Mouse (Mus musculus) stomach, embryonic 14.5 days (tissue): Measurements from ENCODE around the gene Igfbp6. TPM values are rescaled to one million over a fixed set of nuclear protein-coding genes. Genes with fewer than 3 reads are reported as not detected.

ENCODE experiments used
- ATAC-seq: fragments of 200-750 bp; cut with Nextera tagmentation; 2 replicates; pipeline ENCODE4 v1.8.0; 2017; ENCODE audit warnings: low read depth, moderate TSS enrichment; ENCODE audit not compliant: insufficient number of reproducible peaks, insufficient read depth, low FRiP score
- H3K27ac ChIP-seq: fragments of 300-500 bp; sonication (generic); 2 replicates; pipeline ENCODE4 v1.5.1; 2014; ENCODE audit warnings: mild to moderate bottlenecking, low read length, moderate library complexity, mixed read lengths
- H3K27me3 ChIP-seq: fragments of 300-500 bp; sonication (generic); 2 replicates; pipeline ENCODE4 v1.6.1; 2014; ENCODE audit warnings: low read length, control low read depth, mixed read lengths; ENCODE audit not compliant: control insufficient read depth, insufficient read depth
- H3K36me3 ChIP-seq: fragments of 300-500 bp; sonication (generic); 2 replicates; pipeline ENCODE4 v1.6.1; 2014; ENCODE audit warnings: mild to moderate bottlenecking, control low read depth, low read length, moderate library complexity, mixed read lengths; ENCODE audit not compliant: control insufficient read depth, insufficient read depth
- H3K4me1 ChIP-seq: fragments of 300-500 bp; sonication (generic); 2 replicates; pipeline ENCODE4 v1.6.1; 2014; ENCODE audit warnings: low read length, control low read depth, mixed read lengths; ENCODE audit not compliant: control insufficient read depth, insufficient read depth
- H3K4me2 ChIP-seq: fragments of 300-500 bp; sonication (generic); replicated peaks from 2 replicates; pipeline ENCODE4 v1.6.1; 2014; ENCODE audit warnings: low read depth, low read length, control low read depth
- H3K4me3 ChIP-seq: fragments of 300-500 bp; sonication (generic); 2 replicates; pipeline ENCODE4 v1.5.1; 2014; ENCODE audit warnings: low read depth, low read length, control low read depth
- H3K9ac ChIP-seq: fragments of 300-500 bp; sonication (generic); replicated peaks from 2 replicates; pipeline ENCODE4 v1.6.1; 2014; ENCODE audit warnings: low read depth, mild to moderate bottlenecking, control low read depth, low read length, moderate library complexity, mixed read lengths
- H3K9me3 ChIP-seq: fragments of 300-500 bp; sonication (generic); 2 replicates; pipeline ENCODE4 v1.6.1; 2016; ENCODE audit warnings: low read depth, low read length, control low read depth; ENCODE audit not compliant: control insufficient read depth
- WGBS: fragments of 180-500 bp; shearing (Covaris S2); extraction: QIAGEN DNeasy Blood & Tissue Kit; methylation state at CpG from one replicate; pipeline ENCODE4 v1.1.7; 2014; 5-methylcytosine and 5-hydroxymethylcytosine counted together
- polyA plus RNA-seq: library from polyadenylated mRNA; unstranded; fragments of >200 nt; fragmentation: Nextera tagmentation; extraction: Ambion mirVana; gene quantifications from 2 replicates; pipeline ENCODE4 v1.2.1, GENCODE M21; 2014

Gene Igfbp6
- polyA plus RNA-seq, 1 experiment from 2014 or later, result 13.1 TPM

DNA sequence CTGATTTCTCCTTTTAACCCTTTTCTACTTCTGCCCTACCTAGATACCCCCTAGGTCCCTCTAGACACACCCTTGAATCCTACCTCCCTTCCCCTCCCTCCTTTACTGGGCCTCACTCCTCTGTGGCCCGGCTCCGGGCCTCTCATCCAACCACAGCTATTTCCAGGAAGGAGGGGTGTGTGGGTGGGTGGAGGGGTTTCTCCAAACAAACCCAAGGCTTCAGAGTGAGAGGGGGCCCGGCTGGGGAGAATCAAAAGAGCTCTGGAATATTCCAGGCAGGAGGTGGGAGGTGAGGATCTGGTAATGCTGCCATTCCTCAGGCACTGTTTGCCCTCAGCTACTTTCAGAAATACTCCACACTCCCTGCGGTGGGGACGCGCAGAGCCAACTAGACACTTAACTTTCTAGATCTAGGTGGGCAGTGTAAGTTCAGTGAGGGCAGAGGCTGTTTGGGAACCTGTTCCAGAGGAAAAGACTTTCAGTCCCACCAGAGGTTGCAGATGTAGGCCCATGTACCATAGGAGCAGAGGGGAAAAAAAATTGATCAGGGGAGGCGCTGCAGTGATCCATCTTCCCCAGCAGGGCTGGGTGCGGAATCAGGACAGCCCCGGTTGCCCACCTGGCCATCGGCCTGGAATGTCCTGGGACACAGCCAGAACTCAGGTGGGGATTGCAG lies 43.0 kb upstream of the Igfbp6 start:
- ATAC-seq, result peak; percentile 60
- Histone ChIP-seq H3K9ac (peak overlapping the region; percentile 65; the same call in 1 of the 2 replicates), H3K36me3 (peaks cover 17% of the 10 kb centered on the region; the same call in 1 of the 2 replicates), H3K9me3 (no peaks in the 10 kb centered on the region), H3K27ac (peak overlapping the region; percentile 99), H3K4me2 (peak overlapping the region; percentile 84), H3K4me1 (peaks cover 68% of the 10 kb centered on the region), H3K4me3 (peak overlapping the region; percentile 61), H3K27me3 (no peaks in the 10 kb centered on the region)
- WGBS, result 11% methylated on average over 10 of the region's 10 CpGs

DNA sequence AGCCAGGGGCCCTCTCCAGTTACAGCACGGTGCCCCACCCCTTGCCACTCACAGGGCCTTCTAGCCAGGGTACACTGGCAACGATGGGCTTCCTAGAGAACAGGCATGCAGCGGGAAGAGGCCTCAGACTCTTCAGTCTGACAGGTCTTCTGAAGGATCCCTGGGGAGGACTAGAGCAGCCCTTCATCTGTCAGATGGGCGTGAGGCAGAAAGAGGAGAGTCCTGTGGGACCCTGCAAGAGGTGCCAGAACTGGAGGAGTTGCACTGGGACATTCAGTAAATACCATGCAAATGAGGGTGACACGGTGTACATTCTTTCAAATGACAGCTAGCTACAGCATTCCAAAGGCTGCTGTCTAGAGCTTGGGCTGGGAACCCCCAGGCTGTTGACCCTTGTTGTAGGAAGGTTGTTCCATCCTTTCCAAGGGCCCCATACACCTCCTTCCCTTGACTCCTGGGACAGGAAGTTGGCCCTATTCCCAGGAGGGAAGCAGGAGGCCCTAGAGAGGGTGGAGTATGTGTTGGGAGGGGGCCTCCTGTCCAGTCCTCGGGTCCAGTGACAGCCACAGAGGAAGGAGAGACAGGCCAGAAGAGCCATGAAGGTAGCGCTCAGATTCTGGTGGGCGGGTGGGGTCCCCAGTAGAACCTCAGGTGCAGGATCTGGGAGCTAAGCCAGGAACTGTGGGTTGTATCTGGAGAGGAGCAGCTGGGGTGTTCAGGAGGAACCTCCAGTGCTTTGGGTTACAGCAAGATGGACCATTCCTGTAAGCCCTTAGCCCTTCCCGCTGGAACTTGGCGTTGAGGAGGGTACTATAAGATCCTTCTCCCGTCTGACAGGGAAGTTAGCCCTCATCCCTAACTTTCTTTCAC lies 42.3 kb upstream of the Igfbp6 start:
- peak overlapping the region; percentile 99 for H3K27ac ChIP-seq
- WGBS, result 16% methylated on average over 11 of the region's 11 CpGs
- peak; percentile 10; the same call in 1 of the 2 replicates for ATAC-seq
- peak overlapping the region; percentile 84 for H3K4me2 ChIP-seq
- H3K9me3 ChIP-seq, result no peaks in the 10 kb centered on the region
- peaks cover 19% of the 10 kb centered on the region; the same call in 1 of the 2 replicates for H3K36me3 ChIP-seq
- H3K9ac ChIP-seq, result peak overlapping the region; percentile 58; the same call in 1 of the 2 replicates
- H3K27me3 ChIP-seq, result no peaks in the 10 kb centered on the region
- H3K4me1 ChIP-seq, result peaks cover 75% of the 10 kb centered on the region
- peak overlapping the region; percentile 61 for H3K4me3 ChIP-seq

DNA sequence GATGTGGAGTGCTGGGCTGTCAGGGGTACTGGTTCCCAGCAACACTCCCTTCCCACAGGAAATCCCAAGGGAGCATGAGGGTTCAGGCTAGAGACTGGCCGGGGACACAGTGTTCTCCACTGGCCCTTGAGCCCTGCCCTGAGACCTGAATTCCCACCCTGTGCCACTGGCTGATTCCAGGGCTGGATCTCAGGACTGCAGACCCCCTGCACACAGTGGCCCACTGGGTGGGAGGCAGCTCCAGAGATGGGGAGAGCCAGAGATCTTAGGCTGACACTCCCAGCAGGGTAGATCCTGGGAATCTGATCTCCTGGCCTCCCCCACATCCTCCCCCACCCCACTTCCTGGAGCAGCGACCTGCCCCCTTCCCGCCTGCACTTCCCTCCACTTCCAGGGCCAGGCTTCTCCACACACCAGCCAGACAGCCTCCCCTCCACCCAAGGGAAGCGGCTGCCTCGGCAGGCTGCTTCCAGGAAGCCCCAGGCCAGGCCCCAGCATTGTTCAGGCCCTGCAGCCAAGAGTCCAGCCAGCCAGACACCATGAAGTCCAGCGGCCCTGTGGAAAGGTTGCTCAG lies 41.5 kb upstream of the Igfbp6 start:
- Histone ChIP-seq H3K36me3 (peaks cover 16% of the 10 kb centered on the region; the same call in 1 of the 2 replicates), H3K9ac (peak overlapping the region; percentile 58; the same call in 1 of the 2 replicates), H3K9me3 (no peaks in the 10 kb centered on the region), H3K4me3 (peak overlapping the region; percentile 61), H3K27ac (peak overlapping the region; percentile 99), H3K27me3 (no peaks in the 10 kb centered on the region), H3K4me1 (peaks cover 78% of the 10 kb centered on the region), H3K4me2 (peak overlapping the region; percentile 84)
- no peak for ATAC-seq
- WGBS, result 13% methylated on average over 6 of the region's 6 CpGs

DNA sequence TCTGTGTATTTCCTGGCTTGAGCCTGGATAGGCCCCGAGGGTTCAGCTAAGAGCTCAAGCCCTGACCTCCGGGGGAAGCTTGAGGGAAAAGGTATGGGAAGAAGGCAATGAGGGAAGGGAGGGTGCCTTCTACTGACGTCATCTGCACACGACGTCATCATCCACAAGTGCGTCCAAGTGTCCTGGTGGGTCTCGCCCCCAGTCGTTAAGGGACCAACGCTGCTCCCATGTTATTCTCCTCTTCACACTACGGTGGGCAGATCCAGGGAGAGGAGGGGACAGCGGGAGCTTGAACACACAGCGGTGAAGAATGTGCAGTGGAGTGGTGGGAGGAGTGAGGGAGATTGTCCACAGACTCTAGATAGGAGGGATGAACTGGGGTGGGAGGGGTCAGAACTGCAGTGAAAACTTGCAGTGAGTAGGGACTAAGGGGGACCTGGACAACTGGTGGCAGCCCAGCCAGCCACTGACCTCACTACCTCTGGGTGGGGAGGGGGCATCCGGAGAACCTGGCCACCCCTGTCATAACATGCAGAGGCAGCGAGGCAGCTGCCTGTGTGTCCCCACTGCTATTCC lies 40.7 kb upstream of the Igfbp6 start:
- Histone ChIP-seq H3K4me2 (peak overlapping the region; percentile 84), H3K9me3 (no peaks in the 10 kb centered on the region), H3K4me1 (peaks cover 74% of the 10 kb centered on the region), H3K9ac (peak overlapping the region; percentile 58; the same call in 1 of the 2 replicates), H3K36me3 (peaks cover 21% of the 10 kb centered on the region; the same call in 1 of the 2 replicates), H3K4me3 (peak overlapping the region; percentile 61), H3K27ac (peak overlapping the region; percentile 99), H3K27me3 (no peaks in the 10 kb centered on the region)
- no peak for ATAC-seq
- WGBS, result 9% methylated on average over 14 of the region's 14 CpGs

DNA sequence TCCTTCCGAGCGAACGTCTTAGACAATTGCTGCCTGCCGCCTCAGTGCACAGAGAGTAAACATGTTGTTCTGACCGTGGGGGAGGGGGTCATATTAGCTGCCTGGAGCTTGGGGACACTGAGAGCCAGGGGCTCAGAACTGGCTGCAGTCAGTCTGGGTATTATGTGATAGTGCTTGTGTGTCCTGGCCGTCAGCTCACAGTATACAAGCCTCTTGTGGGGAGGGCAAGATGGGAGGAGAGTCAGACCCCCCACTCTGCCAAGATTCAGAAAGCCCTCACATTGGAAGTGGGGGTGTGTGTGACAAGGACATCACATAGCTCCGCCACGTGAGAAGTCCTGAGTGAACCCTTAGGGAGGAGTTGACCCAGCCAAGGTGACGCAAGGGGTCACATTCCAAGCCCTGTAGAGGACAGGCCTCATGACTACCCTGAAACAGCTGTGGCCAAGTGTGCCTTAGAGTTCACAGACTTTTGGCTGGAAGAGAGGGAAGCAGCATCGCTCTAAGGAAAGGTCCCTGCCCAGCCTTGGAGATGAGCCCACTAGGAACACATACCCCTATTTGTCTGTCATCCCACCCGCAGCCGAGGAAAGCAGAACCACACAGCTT lies 40.1 kb upstream of the Igfbp6 start:
- Histone ChIP-seq H3K9ac (peak overlapping the region; percentile 58; the same call in 1 of the 2 replicates), H3K36me3 (peaks cover 26% of the 10 kb centered on the region; the same call in 1 of the 2 replicates), H3K27me3 (no peaks in the 10 kb centered on the region), H3K9me3 (no peaks in the 10 kb centered on the region), H3K4me3 (peak overlapping the region; percentile 61), H3K4me1 (peaks cover 70% of the 10 kb centered on the region), H3K4me2 (peak overlapping the region; percentile 84), H3K27ac (peak overlapping the region; percentile 99)
- ATAC-seq, result no peak
- 21% methylated on average over 12 of the region's 12 CpGs for WGBS

DNA sequence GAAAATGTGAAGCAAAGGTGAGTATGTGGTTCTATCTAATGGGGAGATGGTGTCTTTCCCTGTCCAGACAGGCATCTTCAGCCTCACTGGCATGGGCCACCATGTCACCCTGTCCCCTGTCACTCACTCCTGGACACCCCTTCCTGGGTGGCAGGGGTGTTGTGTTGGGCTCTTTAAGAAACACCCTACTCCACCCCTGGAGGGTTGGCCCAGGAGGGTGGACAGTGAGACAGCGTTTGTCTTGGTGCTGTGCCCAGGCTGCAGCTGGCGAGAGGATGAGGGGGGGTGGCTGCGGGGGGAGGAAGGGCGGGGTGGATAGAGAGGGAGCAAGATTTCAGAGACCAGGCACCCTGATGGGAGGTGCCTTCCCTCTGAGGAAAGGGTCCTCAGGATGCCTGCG lies 38.8 kb upstream of the Igfbp6 start:
- Histone ChIP-seq H3K36me3 (peaks cover 35% of the 10 kb centered on the region), H3K9ac (no peak overlapping the region), H3K9me3 (no peaks in the 10 kb centered on the region), H3K4me3 (no peak overlapping the region), H3K4me1 (peaks cover 60% of the 10 kb centered on the region), H3K27ac (no peak overlapping the region), H3K4me2 (no peak overlapping the region), H3K27me3 (no peaks in the 10 kb centered on the region)
- no peak for ATAC-seq
- WGBS, result 54% methylated on average over 5 of the region's 5 CpGs

DNA sequence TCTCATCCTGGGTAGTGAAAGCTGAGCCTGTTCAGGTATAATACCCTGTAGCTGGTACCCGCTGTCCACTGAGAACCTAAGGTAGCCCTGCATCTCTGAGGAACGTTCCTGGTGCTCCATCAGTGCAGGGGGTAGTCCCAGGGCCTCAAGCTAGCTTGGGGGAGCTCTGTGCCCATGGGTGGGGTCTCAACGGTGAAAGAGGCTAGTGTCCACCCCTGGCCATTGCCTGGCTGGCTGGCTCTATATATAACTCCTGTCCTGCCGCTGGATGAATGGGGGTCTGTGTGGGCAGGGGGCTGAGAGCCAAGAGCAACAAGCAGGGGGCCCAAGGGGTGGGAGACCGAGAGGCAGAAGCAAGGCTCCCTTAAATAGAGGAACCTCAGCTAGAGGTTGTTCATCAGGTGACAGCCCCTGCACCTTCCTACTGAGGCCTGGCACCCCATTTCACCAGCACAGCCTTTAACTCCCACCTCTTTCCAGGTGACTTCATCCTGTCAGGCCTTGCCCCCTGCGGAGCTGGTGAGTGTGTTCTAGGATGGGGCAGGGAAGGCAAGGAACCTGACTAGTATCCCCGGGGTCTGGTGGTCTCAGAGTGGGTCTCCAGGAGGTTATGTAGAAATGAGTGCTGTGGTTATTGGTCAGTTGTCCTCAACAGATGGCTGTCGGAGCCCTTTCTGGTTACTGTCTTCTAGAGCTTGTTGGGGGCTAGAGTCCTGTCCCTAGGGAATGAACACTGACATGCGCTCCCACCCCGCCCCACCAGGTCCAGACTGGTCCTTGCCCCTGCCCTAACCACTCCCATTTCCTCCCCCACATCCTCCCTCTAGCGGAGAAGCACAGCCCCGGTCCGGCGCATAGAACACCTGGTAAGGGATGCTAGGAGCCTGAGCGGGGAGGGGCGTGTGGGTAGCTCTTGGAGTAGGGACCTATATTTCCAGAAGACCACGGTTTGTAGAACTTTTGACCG lies 38.1 kb upstream of the Igfbp6 start:
- WGBS, result 33% methylated on average over 18 of the region's 18 CpGs
- H3K4me1 ChIP-seq, result peaks cover 60% of the 10 kb centered on the region
- H3K36me3 ChIP-seq, result peaks cover 42% of the 10 kb centered on the region
- no peaks in the 10 kb centered on the region for H3K9me3 ChIP-seq
- ATAC-seq, result no peak
- no peak overlapping the region for H3K27ac ChIP-seq
- peak overlapping the region; percentile 25; the same call in 1 of the 2 replicates for H3K4me2 ChIP-seq
- no peak overlapping the region for H3K9ac ChIP-seq
- H3K27me3 ChIP-seq, result no peaks in the 10 kb centered on the region
- H3K4me3 ChIP-seq, result no peak overlapping the region
